Mouse (Mus musculus): ENCODE results near the gene Mepce. TPM values are rescaled to one million over a fixed set of nuclear protein-coding genes. Genes with fewer than 3 reads are reported as not detected.

Mepce gene
- total and polyA plus RNA-seq, 3 experiments, result 32.7 to 43.7 (median 37.3) TPM

- peaks cover 6 to 37% of the 10 kb centered on the region in 2 experiments for H3K4me1 ChIP-seq (ENCODE audit: control insufficient read depth in 1 of 2, insufficient read depth in 2 of 2)
- dilution Hi-C loops (cut with MboI; ENCODE audit: extremely low pct_ligation_motif_present, extremely low pct_unique_long_range_greater_than_20kb, low sequenced_read_pairs), result no loop called here
- H3K27me3 ChIP-seq (replicated peaks), result peaks cover 10% of the 10 kb centered on the region
- peak within 1 kb of the TSS; percentile 66 to 97 (median 79) for H3K4me3 ChIP-seq (replicated peaks in 1 of 3; ENCODE audit: low read depth in 2 of 3, low read length in 2 of 3, poor library complexity in 1 of 3)
- H3K36me3 ChIP-seq (replicated peaks in 1 of 2; ENCODE audit: control insufficient read depth in 1 of 2, insufficient read depth in 1 of 2, low read length in 1 of 2), result peaks cover 0 to 12% of the 10 kb centered on the region in 2 experiments
- peak within 1 kb of the TSS; percentile 78 for H3K9ac ChIP-seq (ENCODE audit: insufficient read depth, low read depth)
- H3K79me2 ChIP-seq (replicated peaks; ENCODE audit: control insufficient read depth, extremely low read depth, insufficient read depth, poor library complexity, severe bottlenecking), result peaks cover 32% of the 10 kb centered on the region
- peak; percentile 90 for DNase-seq (ENCODE audit: extremely low read depth)
- no peaks in the 10 kb centered on the region for H3K9me3 ChIP-seq (replicated peaks; ENCODE audit: low read length)
- TF ChIP-seq ZNF384 (IDR thresholded peaks at IDR 0.05; ENCODE audit: low read depth, low read length) (peak; percentile 83; the same call in 1 of the 2 replicates), ZMIZ1 (IDR thresholded peaks at IDR 0.05; ENCODE audit: low read depth, low read length) (no peak; the same call in 1 of the 2 replicates), MEF2A (IDR thresholded peaks at IDR 0.05; ENCODE audit: borderline replicate concordance, low read depth, low read length) (peak; percentile 52; the same call in 1 of the 2 replicates), RCOR1 (conservative IDR thresholded peaks at IDR 0.05; ENCODE audit: low read depth, low read length) (no peak), KAT2A (IDR thresholded peaks at IDR 0.05; ENCODE audit: insufficient replicate concordance, low read length) (0 out of 2 replicates have a peak, but pooled peaks have one; percentile 47), MYC (IDR thresholded peaks at IDR 0.05; ENCODE audit: low read depth, low read length) (peak; percentile 79), CHD2 (IDR thresholded peaks at IDR 0.05; ENCODE audit: low read length) (peak; percentile 81), MAX (IDR thresholded peaks at IDR 0.05; ENCODE audit: low read length) (peak; percentile 85; the same call in 1 of the 2 replicates), HCFC1 (IDR thresholded peaks at IDR 0.05; ENCODE audit: low read depth, low read length) (peak; percentile 67), BHLHE40 (IDR thresholded peaks at IDR 0.05; ENCODE audit: low read depth, low read length) (peak; percentile 64; the same call in 1 of the 2 replicates), E2F4 (IDR thresholded peaks at IDR 0.05; ENCODE audit: insufficient replicate concordance, low read depth, low read length) (no peak), RAD21 (IDR thresholded peaks at IDR 0.05; ENCODE audit: low read depth, low read length) (no peak), ELF1 (IDR thresholded peaks at IDR 0.05; ENCODE audit: low read depth, low read length) (peak; percentile 95), MAZ (IDR thresholded peaks at IDR 0.05; ENCODE audit: low read depth, low read length) (peak; percentile 96; the same call in 1 of the 2 replicates), SIN3A (IDR thresholded peaks at IDR 0.05; ENCODE audit: low read length) (peak; percentile 98), ZC3H11A (IDR thresholded peaks at IDR 0.05; ENCODE audit: low read depth, low read length) (no peak), IRF4 (IDR thresholded peaks at IDR 0.05; ENCODE audit: low read depth, low read length) (peak; percentile 53; the same call in 1 of the 2 replicates), USF1 (IDR thresholded peaks at IDR 0.05; ENCODE audit: low read depth, low read length) (peak; percentile 46; the same call in 1 of the 2 replicates), UBTF (IDR thresholded peaks at IDR 0.05; ENCODE audit: low read depth, low read length) (no peak; the same call in 1 of the 2 replicates), NRF1 (IDR thresholded peaks at IDR 0.05; ENCODE audit: low read depth, low read length) (peak; percentile 70), CHD1 (IDR thresholded peaks at IDR 0.05; ENCODE audit: low read depth, low read length) (no peak), POLR2A (IDR thresholded peaks at IDR 0.05; ENCODE audit: low read depth, low read length) (peak; percentile 78), ETS1 (conservative IDR thresholded peaks at IDR 0.05; ENCODE audit: low read depth, low read length) (peak; percentile 49), NELFE (IDR thresholded peaks at IDR 0.05; ENCODE audit: low read depth, low read length) (peak; percentile 55), TBP (conservative IDR thresholded peaks at IDR 0.05; ENCODE audit: low read depth, low read length) (no peak), MXI1 (IDR thresholded peaks at IDR 0.05; ENCODE audit: low read depth, low read length) (peak; percentile 90)
- H3K4me2 ChIP-seq (ENCODE audit: insufficient read depth, low read depth, poor library complexity, severe bottlenecking), result peak within 1 kb of the TSS; percentile 72
- peak within 1 kb of the TSS; percentile 63 for H3K27ac ChIP-seq (ENCODE audit: insufficient read depth, low read depth)
- in situ Hi-C loops (cut with MboI; ENCODE audit: low pct_ligation_motif_present, low pct_unique_long_range_greater_than_20kb, low sequenced_read_pairs), result no loop called here
Measured at GRCm38 (mm10) chr5:137745214-137746171, 42.0 kb downstream of the Mepce start, which contains the start of gene Tsc22d4. Gene Tsc22d4, plus strand, starts transcription at chr5:137745730.

Measured in CH12.LX (cell line).